ENCODE assay signal across 8 mouse cellular contexts in the genomic region with DNA sequence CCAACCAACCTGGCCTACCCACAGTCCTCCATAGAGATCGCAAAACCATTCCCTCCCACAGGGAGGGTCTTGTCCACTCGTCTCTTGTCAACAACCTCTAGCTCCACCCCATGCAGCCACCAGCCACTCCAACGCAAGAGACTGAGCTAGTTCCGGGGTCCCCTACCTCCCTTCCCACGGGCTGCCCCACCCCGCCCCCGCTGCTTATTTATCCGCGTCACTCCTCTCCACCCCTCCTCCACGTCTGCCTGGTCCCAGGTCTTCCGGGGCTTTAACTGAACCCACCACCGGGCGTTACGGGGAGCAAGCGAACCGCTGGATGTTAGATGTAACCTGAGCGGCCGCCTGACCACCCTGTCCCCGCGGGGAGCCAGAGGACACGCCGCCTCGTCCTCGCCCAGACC. TPM values are rescaled to one million over a fixed set of nuclear protein-coding genes. Genes with fewer than 3 reads are reported as not detected.
A peak's percentile ranks its signal among the peaks of the same experiment; 100 is the strongest.
DNase-seq lines count a peak whose midpoint lies in the region; ATAC-seq and TF ChIP-seq lines count a peak whose summit lies in the region.

No protein-coding gene starts in this region.

- DNase-seq in Muller cell, postnatal 12 days (ENCODE audit: inconsistent ontology term), result peak; percentile 98
- peak; percentile 85 for DNase-seq in cerebellum, adult 8-10 months
- peak; percentile 91 for DNase-seq in forelimb bud, embryonic 11.5 days (ENCODE audit: low read depth, low spot score)
- peak; percentile 83 to 88 for DNase-seq in layer of hippocampus, postnatal 10 days (ENCODE audit: low spot score in 2 of 2)
- peak; percentile 99 for DNase-seq in lung, postnatal 0 days (ENCODE audit: low spot score)
- peak; percentile 63 for DNase-seq in ovary, postnatal 10 days (ENCODE audit: low spot score)
- peak; percentile 95 for DNase-seq in thymus, postnatal 0 days (ENCODE audit: low spot score)

- H3K27me3 ChIP-seq in lung, postnatal 0 days (replicated peaks; ENCODE audit: insufficient read depth, low read length), result no peaks in the 10 kb centered on the region

- TF ChIP-seq CTCF in lung, postnatal 0 days (IDR thresholded peaks at IDR 0.05), result no peak

- H3K9ac ChIP-seq in lung, postnatal 0 days (replicated peaks; ENCODE audit: low read depth), result peak overlapping the region; percentile 100

- 0% methylated on average over 24 of the region's 24 CpGs for WGBS in lung, postnatal 0 days

- peaks cover 30% of the 10 kb centered on the region for H3K36me3 ChIP-seq in lung, postnatal 0 days (ENCODE audit: insufficient read depth, low read length)

- H3K4me3 ChIP-seq in lung, postnatal 0 days (ENCODE audit: low read depth, low read length), result peak overlapping the region; percentile 99

- peak overlapping the region; percentile 62 for H3K4me2 ChIP-seq in lung, postnatal 0 days (replicated peaks; ENCODE audit: low read depth, low read length)

- peaks cover 18% of the 10 kb centered on the region; the same call in 1 of the 2 replicates for H3K4me1 ChIP-seq in lung, postnatal 0 days (ENCODE audit: insufficient read depth, low read depth, low read length)

- ATAC-seq in hematopoietic stem cell, adult 5-6 weeks (replicated peaks in 1 of 2; ENCODE audit: insufficient read depth in 1 of 2, low FRiP score in 2 of 2, low TSS enrichment in 1 of 2, low read depth in 1 of 2, poor library complexity in 2 of 2, severe bottlenecking in 2 of 2), result peak; percentile 79 to 85
- peak; percentile 95 for ATAC-seq in lung, postnatal 0 days

- TF ChIP-seq EP300 in lung, postnatal 0 days (IDR thresholded peaks at IDR 0.05), result peak; percentile 74

- H3K9me3 ChIP-seq in lung, postnatal 0 days (ENCODE audit: low read length), result no peaks in the 10 kb centered on the region

- H3K27ac ChIP-seq in lung, postnatal 0 days (ENCODE audit: low read length), result peak overlapping the region; percentile 100

RNA-seq across cellular contexts. Expression of a gene that starts 0.5 kb away (rescaled TPM):
- total RNA-seq in hematopoietic stem cell, adult 5-6 weeks (2017), result 371 and 449 TPM in 2 replicates
- total RNA-seq in layer of hippocampus, postnatal 10 days (2021), result 100 to 1,000 TPM; 302 to 324 TPM
- 405 and 426 TPM in 2 replicates for polyA plus RNA-seq in lung, postnatal 0 days (2015; fragmentation: Nextera tagmentation; extraction: Ambion mirVana)
- 233 and 246 TPM in 2 replicates for polyA plus RNA-seq in thymus, postnatal 0 days (2015; fragmentation: Nextera tagmentation; extraction: Ambion mirVana)

RNA-seq across cellular contexts. Expression of a gene that starts 0.6 kb away (rescaled TPM):
- 9.0 and 17.0 TPM in 2 replicates for total RNA-seq in hematopoietic stem cell, adult 5-6 weeks (2017)
- 100 to 1,000 TPM; 201 to 243 TPM for total RNA-seq in layer of hippocampus, postnatal 10 days (2021)
- 43.4 and 44.4 TPM in 2 replicates for polyA plus RNA-seq in lung, postnatal 0 days (2015; fragmentation: Nextera tagmentation; extraction: Ambion mirVana)
- polyA plus RNA-seq in thymus, postnatal 0 days (2015; fragmentation: Nextera tagmentation; extraction: Ambion mirVana), result 8.6 and 11.8 TPM in 2 replicates

RNA-seq across cellular contexts. Expression of a gene that starts 28.3 kb away (rescaled TPM):
- total RNA-seq in hematopoietic stem cell, adult 5-6 weeks (2017), result 4.3 and 12.0 TPM in 2 replicates
- total RNA-seq in layer of hippocampus, postnatal 10 days (2021), result 10 to 100 TPM in 1 of 2 experiments, 1 to 10 TPM in 1; 9.9 to 15.5 TPM
- polyA plus RNA-seq in lung, postnatal 0 days (2015; fragmentation: Nextera tagmentation; extraction: Ambion mirVana), result 21.8 and 21.9 TPM in 2 replicates
- 3.5 and 3.7 TPM in 2 replicates for polyA plus RNA-seq in thymus, postnatal 0 days (2015; fragmentation: Nextera tagmentation; extraction: Ambion mirVana)

RNA-seq across cellular contexts. Expression of a gene that starts 35.9 kb away (rescaled TPM):
- total RNA-seq in hematopoietic stem cell, adult 5-6 weeks (2017), result 5.4 and 10.9 TPM in 2 replicates
- 10 to 100 TPM; 20.5 to 21.3 TPM for total RNA-seq in layer of hippocampus, postnatal 10 days (2021)
- 6.9 and 9.0 TPM in 2 replicates for polyA plus RNA-seq in lung, postnatal 0 days (2015; fragmentation: Nextera tagmentation; extraction: Ambion mirVana)
- 13.1 and 15.3 TPM in 2 replicates for polyA plus RNA-seq in thymus, postnatal 0 days (2015; fragmentation: Nextera tagmentation; extraction: Ambion mirVana)

Comparison
In these comparisons a context has a peak if more than half of its experiments do, and no peak if none do; other contexts are left out.
1. Peak in every context shown above with its lines: DNase-seq, ATAC-seq, H3K4me3 ChIP-seq and H3K27ac ChIP-seq.
2. RNA of a gene that starts 0.6 kb away (total RNA-seq): 201 to 243 TPM in layer of hippocampus, postnatal 10 days; 9.0 to 17.0 TPM in hematopoietic stem cell, adult 5-6 weeks; every median in the first group is over 10 times any median in the second.